ENCODE assay signal across 19 mouse cellular contexts in genomic region chr12:78153308-78154002, GRCm38 (mm10). TPM values are rescaled to one million over a fixed set of nuclear protein-coding genes. Genes with fewer than 3 reads are reported as not detected.
DNase-seq lines count a peak whose midpoint lies in the region; ATAC-seq and TF ChIP-seq lines count a peak whose summit lies in the region.
"Had no signal": no experiment of that assay in that cellular context is flagged by ENCODE, and none has a peak within 500 bp of the region (broad histone marks: within the 10 kb centered on the region; RNA-seq: fewer than 3 reads in every experiment).

No protein-coding gene starts in this region.

- peak; percentile 83 for ATAC-seq in hindbrain, embryonic 11.5 days (ENCODE audit: low FRiP score)
- peak; percentile 94 for ATAC-seq in midbrain, embryonic 15.5 days (replicated peaks)

- H3K27ac ChIP-seq in layer of hippocampus, adult 2 months: no peak overlapping the region
- H3K27ac ChIP-seq in hindbrain, embryonic 11.5 days (ENCODE audit: low read depth, low read length): no peak overlapping the region
- H3K27ac ChIP-seq in midbrain, embryonic 15.5 days: peak overlapping the region; percentile 16; the same call in 1 of the 2 replicates
- H3K27ac ChIP-seq: embryonic facial prominence, embryonic 15.5 days had no signal

- H3K4me1 ChIP-seq in hindbrain, embryonic 11.5 days (replicated peaks; ENCODE audit: control insufficient read depth, insufficient read depth, low read length): no peaks in the 10 kb centered on the region
- peaks cover 17% of the 10 kb centered on the region for H3K4me1 ChIP-seq in midbrain, embryonic 15.5 days
- H3K4me1 ChIP-seq: embryonic facial prominence, embryonic 15.5 days had no signal

- H3K36me3 ChIP-seq in hindbrain, embryonic 11.5 days (ENCODE audit: control insufficient read depth, insufficient read depth, low read length): no peaks in the 10 kb centered on the region
- no peaks in the 10 kb centered on the region for H3K36me3 ChIP-seq in midbrain, embryonic 15.5 days (replicated peaks)
- H3K36me3 ChIP-seq: embryonic facial prominence, embryonic 15.5 days had no signal

- no peaks in the 10 kb centered on the region for H3K9me3 ChIP-seq in hindbrain, embryonic 11.5 days (ENCODE audit: control insufficient read depth, low read length)
- H3K9me3 ChIP-seq in midbrain, embryonic 15.5 days: no peaks in the 10 kb centered on the region
- H3K9me3 ChIP-seq: embryonic facial prominence, embryonic 15.5 days had no signal

- no peak overlapping the region for H3K9ac ChIP-seq in hindbrain, embryonic 11.5 days (ENCODE audit: low read depth, low read length)
- H3K9ac ChIP-seq in midbrain, embryonic 15.5 days: no peak overlapping the region
- H3K9ac ChIP-seq: embryonic facial prominence, embryonic 15.5 days had no signal

- no peak overlapping the region for H3K4me3 ChIP-seq in layer of hippocampus, adult 2 months
- H3K4me3 ChIP-seq in hindbrain, embryonic 11.5 days (ENCODE audit: low read depth, low read length): no peak overlapping the region
- no peak overlapping the region for H3K4me3 ChIP-seq in midbrain, embryonic 15.5 days
- H3K4me3 ChIP-seq: embryonic facial prominence, embryonic 15.5 days had no signal

- DNase-seq in layer of hippocampus, adult 9-11 months: peak; percentile 10
- no peak for DNase-seq in layer of hippocampus, adult 2 months (ENCODE audit: low spot score in 2 of 2)
- peak; percentile 32 for DNase-seq in brain, embryonic 18.5 days (ENCODE audit: low read depth, low spot score)
- DNase-seq in hindbrain, embryonic 11.5 days (ENCODE audit: low spot score): peak; percentile 27
- no peak for DNase-seq in yolk sac, embryonic 10.5 days (ENCODE audit: low spot score)
- DNase-seq in spleen, postnatal 4 days (ENCODE audit: low spot score in 2 of 2): no peak
- no peak for DNase-seq in cerebellum, adult 8-10 months
- DNase-seq: adrenal gland, postnatal 14 days; cerebellum, adult 18-20 months; kidney, adult 18-20 months; thymus, postnatal 36 days had no signal

- H3K27me3 ChIP-seq in hindbrain, embryonic 11.5 days (ENCODE audit: control insufficient read depth, insufficient read depth, low read length): no peaks in the 10 kb centered on the region
- no peaks in the 10 kb centered on the region for H3K27me3 ChIP-seq in midbrain, embryonic 15.5 days (replicated peaks)
- H3K27me3 ChIP-seq: CH12.LX; embryonic facial prominence, embryonic 15.5 days had no signal

- WGBS in hindbrain, embryonic 11.5 days: 42% methylated on average over 7 of the region's 7 CpGs
- 22% methylated on average over 7 of the region's 7 CpGs for WGBS in midbrain, embryonic 15.5 days

- no peak overlapping the region for H3K4me2 ChIP-seq in hindbrain, embryonic 11.5 days (replicated peaks; ENCODE audit: low read depth, low read length)
- H3K4me2 ChIP-seq in midbrain, embryonic 15.5 days: peak overlapping the region; percentile 17; the same call in 1 of the 2 replicates
- H3K4me2 ChIP-seq: embryonic facial prominence, embryonic 15.5 days had no signal

- no peak for TF ChIP-seq CTCF in layer of hippocampus, adult 2 months (conservative IDR thresholded peaks at IDR 0.05)

RNA-seq across cellular contexts. Expression of gene Gm6657, which starts 40.6 kb away (rescaled TPM):
- not detected for total RNA-seq in layer of hippocampus, adult 2 months (2021)
- polyA plus RNA-seq in hindbrain, embryonic 11.5 days (2014; fragmentation: Nextera tagmentation; extraction: Ambion mirVana): not detected in 2 replicates
- not detected in 2 replicates for polyA plus RNA-seq in midbrain, embryonic 15.5 days (2015; fragmentation: Nextera tagmentation; extraction: Ambion mirVana)
- total RNA-seq: adrenal gland, postnatal 14 days; CH12.LX; gastrocnemius, adult 8-10 months; left cerebral cortex, adult 8-10 months; megakaryocyte progenitor cell, adult 5-6 weeks had no signal
- polyA plus RNA-seq: embryonic facial prominence, embryonic 15.5 days; heart, postnatal 0 days; liver, embryonic 16.5 days had no signal

Comparison
In these comparisons a context has a peak if more than half of its experiments do, and no peak if none do; other contexts are left out.
1. DNase-seq: peak in layer of hippocampus, adult 9-11 months (single experiment), brain, embryonic 18.5 days (single experiment) and hindbrain, embryonic 11.5 days (single experiment); none in layer of hippocampus, adult 2 months (0 of 2), yolk sac, embryonic 10.5 days (single experiment), spleen, postnatal 4 days (0 of 2) and cerebellum, adult 8-10 months (single experiment).